8 mouse cellular contexts compared by ENCODE assay signal in genomic region chr16:8412213-8412612, GRCm38 (mm10). TPM values are rescaled to one million over a fixed set of nuclear protein-coding genes. Genes with fewer than 3 reads are reported as not detected.
A peak's percentile ranks its signal among the peaks of the same experiment; 100 is the strongest.
DNase-seq lines count a peak whose midpoint lies in the region; ATAC-seq lines count a peak whose summit lies in the region.

No protein-coding gene starts in this region.

- no peak overlapping the region for H3K9ac ChIP-seq in heart, embryonic 11.5 days (ENCODE audit: low read depth, low read length)

- H3K27ac ChIP-seq in heart, embryonic 11.5 days (ENCODE audit: low read depth, low read length) = no peak overlapping the region
- H3K27ac ChIP-seq in midbrain, embryonic 10.5 days (replicated peaks) = no peak overlapping the region

- no peak overlapping the region for H3K4me2 ChIP-seq in heart, embryonic 11.5 days

- no peaks in the 10 kb centered on the region for H3K36me3 ChIP-seq in heart, embryonic 11.5 days (ENCODE audit: control insufficient read depth, insufficient read depth, low read length)
- H3K36me3 ChIP-seq in midbrain, embryonic 10.5 days = no peaks in the 10 kb centered on the region

- H3K27me3 ChIP-seq in heart, embryonic 11.5 days (ENCODE audit: control insufficient read depth, insufficient read depth, low read length) = peaks cover 16% of the 10 kb centered on the region; the same call in 1 of the 2 replicates
- H3K27me3 ChIP-seq in midbrain, embryonic 10.5 days (ENCODE audit: low read depth, poor library complexity, severe bottlenecking) = peaks cover 37% of the 10 kb centered on the region

- peaks cover 5% of the 10 kb centered on the region; the same call in 1 of the 2 replicates for H3K4me1 ChIP-seq in heart, embryonic 11.5 days (ENCODE audit: control insufficient read depth, insufficient read depth, low read length)
- H3K4me1 ChIP-seq in midbrain, embryonic 10.5 days = peaks cover 13% of the 10 kb centered on the region

- ATAC-seq in heart, embryonic 11.5 days (replicated peaks; ENCODE audit: insufficient number of reproducible peaks, low FRiP score, low TSS enrichment) = no peak

- WGBS in heart, embryonic 11.5 days (ENCODE audit: insufficient replicate concordance) = 11% methylated on average over 7 of the region's 7 CpGs
- 15% methylated on average over 7 of the region's 7 CpGs for WGBS in midbrain, embryonic 10.5 days

- peak; percentile 28 to 72 for DNase-seq in heart, adult 18-20 months
- peak; percentile 58 for DNase-seq in CD4-positive helper T cell, adult 2 months (ENCODE audit: low read depth, low spot score)
- peak; percentile 64 for DNase-seq in c-Kit-negative CD71-positive TER-119-positive erythroid progenitor cells, embryonic 14.5 days (ENCODE audit: low read depth, low spot score)
- peak; percentile 78 for DNase-seq in forelimb bud, embryonic 11.5 days (ENCODE audit: low read depth, low spot score)
- peak; percentile 18 for DNase-seq in kidney, postnatal 10 days
- DNase-seq in midbrain, embryonic 10.5 days (ENCODE audit: low spot score) = peak; percentile 27
- DNase-seq in ovary, postnatal 36 days (ENCODE audit: low spot score) = no peak

- no peaks in the 10 kb centered on the region for H3K9me3 ChIP-seq in heart, embryonic 11.5 days (replicated peaks; ENCODE audit: control insufficient read depth, low read length)
- no peaks in the 10 kb centered on the region for H3K9me3 ChIP-seq in midbrain, embryonic 10.5 days (replicated peaks)

- H3K4me3 ChIP-seq in heart, embryonic 11.5 days (ENCODE audit: low read depth, low read length) = no peak overlapping the region
- H3K4me3 ChIP-seq in midbrain, embryonic 10.5 days = no peak overlapping the region

RNA-seq across cellular contexts. Expression of gene Tmem114, which starts 12.7 kb away (rescaled TPM):
- not detected for total RNA-seq in heart, adult 18-20 months (2021)
- not detected in 2 replicates for polyA plus RNA-seq in heart, embryonic 11.5 days (2014; fragmentation: Nextera tagmentation; extraction: Ambion mirVana)
- polyA plus RNA-seq in midbrain, embryonic 10.5 days (2016; fragmentation: Nextera tagmentation; extraction: Ambion mirVana) = not detected in 2 replicates

RNA-seq across cellular contexts. Expression of gene Mettl22, which starts 58.4 kb away (rescaled TPM):
- total RNA-seq in heart, adult 18-20 months (2021) = 10 to 100 TPM; 33.3 to 36.9 TPM
- polyA plus RNA-seq in heart, embryonic 11.5 days (2014; fragmentation: Nextera tagmentation; extraction: Ambion mirVana) = 39.7 and 45.3 TPM in 2 replicates
- 23.6 and 25.7 TPM in 2 replicates for polyA plus RNA-seq in midbrain, embryonic 10.5 days (2016; fragmentation: Nextera tagmentation; extraction: Ambion mirVana)
